11 mouse cellular contexts compared by ENCODE assay signal in the genomic region with DNA sequence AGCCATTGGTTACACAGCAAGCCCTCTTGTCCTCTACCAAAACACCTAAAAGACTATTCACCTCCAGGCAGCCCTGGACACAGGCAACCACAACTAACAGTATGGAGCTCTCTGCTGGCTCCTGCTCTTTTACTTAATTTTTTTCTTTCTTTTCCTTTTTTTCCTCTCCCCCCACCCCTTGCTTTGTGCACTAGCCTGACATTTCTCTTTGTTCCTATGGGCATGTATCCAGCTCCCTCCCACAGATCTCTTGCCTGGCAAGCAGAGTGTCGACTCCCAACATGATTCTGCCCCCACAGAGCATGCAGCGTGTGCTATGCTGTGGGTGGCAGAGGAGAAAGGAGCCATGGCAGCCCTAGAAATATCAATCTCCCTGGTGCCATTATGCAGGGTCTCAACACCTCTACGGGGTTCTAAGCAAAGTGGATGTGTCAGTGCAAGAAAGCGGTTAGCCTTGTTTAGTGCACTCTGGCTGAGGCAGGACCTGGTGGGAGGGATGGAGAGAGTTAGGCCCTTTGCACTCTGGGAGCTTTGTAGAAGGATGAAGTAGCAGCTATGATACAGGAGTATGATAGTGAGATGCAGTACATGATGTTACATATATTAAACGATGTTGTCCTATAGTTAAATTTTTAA.
DNase-seq lines count a peak whose midpoint lies in the region; ATAC-seq and TF ChIP-seq lines count a peak whose summit lies in the region.
"Had no signal": no experiment of that assay in that cellular context is flagged by ENCODE, and none has a peak within 500 bp of the region (broad histone marks: within the 10 kb centered on the region; RNA-seq: fewer than 3 reads in every experiment).

No protein-coding gene starts in this region.

- H3K9ac ChIP-seq in lung, postnatal 0 days (replicated peaks; ENCODE audit: low read depth) = no peak overlapping the region
- no peak overlapping the region for H3K9ac ChIP-seq in liver, postnatal 0 days (replicated peaks)
- H3K9ac ChIP-seq: heart, embryonic 13.5 days; liver, embryonic 13.5 days had no signal

- WGBS in lung, postnatal 0 days = 59% methylated on average over 5 of the region's 5 CpGs
- 77% methylated on average over 5 of the region's 5 CpGs for WGBS in liver, postnatal 0 days (ENCODE audit: insufficient replicate concordance)

- H3K27ac ChIP-seq in lung, postnatal 0 days (ENCODE audit: low read length) = no peak overlapping the region
- H3K27ac ChIP-seq in liver, postnatal 0 days (ENCODE audit: low read depth) = no peak overlapping the region
- H3K27ac ChIP-seq: heart, embryonic 13.5 days; liver, embryonic 13.5 days had no signal

- H3K4me3 ChIP-seq in lung, postnatal 0 days (ENCODE audit: low read depth, low read length) = no peak overlapping the region
- no peak overlapping the region for H3K4me3 ChIP-seq in liver, postnatal 0 days (ENCODE audit: low read depth, low read length)
- H3K4me3 ChIP-seq: heart, embryonic 13.5 days; liver, embryonic 13.5 days had no signal

- H3K4me2 ChIP-seq in lung, postnatal 0 days (replicated peaks; ENCODE audit: low read depth, low read length) = no peak overlapping the region
- no peak overlapping the region for H3K4me2 ChIP-seq in liver, postnatal 0 days (ENCODE audit: low read depth, low read length)
- H3K4me2 ChIP-seq: heart, embryonic 13.5 days; liver, embryonic 13.5 days had no signal

- no peak for TF ChIP-seq CTCF in lung, postnatal 0 days (IDR thresholded peaks at IDR 0.05)
- TF ChIP-seq CTCF in liver, postnatal 0 days (IDR thresholded peaks at IDR 0.05; ENCODE audit: low read depth) = no peak

- H3K4me1 ChIP-seq in lung, postnatal 0 days (ENCODE audit: insufficient read depth, low read depth, low read length) = no peaks in the 10 kb centered on the region
- H3K4me1 ChIP-seq in liver, postnatal 0 days (ENCODE audit: insufficient read depth) = no peaks in the 10 kb centered on the region
- H3K4me1 ChIP-seq: liver, embryonic 13.5 days had no signal

- peak; percentile 3 for DNase-seq in lung, postnatal 36 days
- DNase-seq in lung, postnatal 0 days (ENCODE audit: low spot score) = no peak
- DNase-seq in cerebellum, postnatal 10 days = peak; percentile 75 to 82
- peak; percentile 53 for DNase-seq in layer of hippocampus, adult 9-10 months (ENCODE audit: low spot score)
- DNase-seq in right cerebral cortex, postnatal 10 days (ENCODE audit: low spot score in 2 of 2) = peak; percentile 67 to 78
- no peak for DNase-seq in liver, postnatal 0 days
- no peak for DNase-seq in kidney, postnatal 10 days
- DNase-seq: liver, embryonic 13.5 days had no signal

- TF ChIP-seq EP300 in lung, postnatal 0 days (IDR thresholded peaks at IDR 0.05) = no peak
- TF ChIP-seq EP300 in liver, postnatal 0 days (IDR thresholded peaks at IDR 0.05; ENCODE audit: low read depth) = no peak

- H3K9me3 ChIP-seq in lung, postnatal 0 days (ENCODE audit: low read length) = no peaks in the 10 kb centered on the region
- no peaks in the 10 kb centered on the region for H3K9me3 ChIP-seq in liver, postnatal 0 days (ENCODE audit: low read length)
- H3K9me3 ChIP-seq: G1E; heart, embryonic 13.5 days; liver, embryonic 13.5 days had no signal

- no peaks in the 10 kb centered on the region for H3K27me3 ChIP-seq in lung, postnatal 0 days (replicated peaks; ENCODE audit: insufficient read depth, low read length)
- no peaks in the 10 kb centered on the region for H3K27me3 ChIP-seq in liver, postnatal 0 days (ENCODE audit: insufficient read depth, low read length)
- H3K27me3 ChIP-seq: heart, embryonic 13.5 days; liver, embryonic 13.5 days had no signal

- no peaks in the 10 kb centered on the region for H3K36me3 ChIP-seq in lung, postnatal 0 days (ENCODE audit: insufficient read depth, low read length)
- H3K36me3 ChIP-seq in liver, postnatal 0 days (replicated peaks; ENCODE audit: insufficient read depth, low read length) = no peaks in the 10 kb centered on the region
- H3K36me3 ChIP-seq: G1E; heart, embryonic 13.5 days; liver, embryonic 13.5 days had no signal

- no peak for ATAC-seq in lung, postnatal 0 days
- no peak for ATAC-seq in liver, postnatal 0 days
- no peak for ATAC-seq in megakaryocyte-erythroid progenitor cell, adult 5-6 weeks (replicated peaks; ENCODE audit: low FRiP score, low TSS enrichment, poor library complexity, severe bottlenecking)

Comparison
In these comparisons a context has a peak if more than half of its experiments do, and no peak if none do; other contexts are left out.
1. DNase-seq: peak in lung, postnatal 36 days (single experiment), cerebellum, postnatal 10 days (2 of 2), layer of hippocampus, adult 9-10 months (single experiment) and right cerebral cortex, postnatal 10 days (2 of 2); none in lung, postnatal 0 days (single experiment), liver, postnatal 0 days (single experiment) and kidney, postnatal 10 days (single experiment).